Mouse (Mus musculus): ENCODE results near the gene Qrich1.

GRCm38 (mm10) chr9:108564131-108564530 lies 47.5 kb downstream of the Qrich1 start:
- TF ChIP-seq CTCF (IDR thresholded peaks at IDR 0.05), result no peak
- TF ChIP-seq EP300 (IDR thresholded peaks at IDR 0.05), result no peak
